Mouse (Mus musculus): ENCODE measurements around the gene Fam53a. TPM values are rescaled to one million over a fixed set of nuclear protein-coding genes. Genes with fewer than 3 reads are reported as not detected.

The Fam53a gene
- polyA plus RNA-seq, 1 experiment from 2014 or later = 59.5 TPM

GRCm38 (mm10) chr5:33627968-33628367 lies 1.5 kb downstream of the Fam53a start:
- Histone ChIP-seq H3K4me3 (ENCODE audit: low read depth, low read length) (peak overlapping the region; percentile 89), H3K36me3 (ENCODE audit: control insufficient read depth, insufficient read depth, low read length) (no peaks in the 10 kb centered on the region), H3K27me3 (ENCODE audit: control insufficient read depth, insufficient read depth, low read length) (no peaks in the 10 kb centered on the region), H3K9me3 (replicated peaks; ENCODE audit: control insufficient read depth, low read length) (no peaks in the 10 kb centered on the region), H3K9ac (ENCODE audit: low read depth, low read length) (0 out of 2 replicates have a peak overlapping the region, but pooled peaks have one; percentile 58), H3K4me1 (ENCODE audit: control insufficient read depth, insufficient read depth, low read length) (peaks cover 14% of the 10 kb centered on the region), H3K27ac (ENCODE audit: low read depth, low read length) (no peak overlapping the region), H3K4me2 (peak overlapping the region; percentile 63)
- no peak for ATAC-seq (replicated peaks; ENCODE audit: insufficient number of reproducible peaks, low FRiP score, low TSS enrichment)
- WGBS (ENCODE audit: insufficient replicate concordance) = 52% methylated on average over 4 of the region's 4 CpGs

- ATAC-seq (replicated peaks; ENCODE audit: insufficient number of reproducible peaks, low FRiP score, low TSS enrichment) = no peak
- Histone ChIP-seq H3K4me2 (no peak overlapping the region), H3K27me3 (ENCODE audit: control insufficient read depth, insufficient read depth, low read length) (no peaks in the 10 kb centered on the region), H3K9ac (ENCODE audit: low read depth, low read length) (no peak overlapping the region), H3K27ac (ENCODE audit: low read depth, low read length) (no peak overlapping the region), H3K4me1 (ENCODE audit: control insufficient read depth, insufficient read depth, low read length) (peaks cover 8% of the 10 kb centered on the region), H3K9me3 (replicated peaks; ENCODE audit: control insufficient read depth, low read length) (no peaks in the 10 kb centered on the region), H3K36me3 (ENCODE audit: control insufficient read depth, insufficient read depth, low read length) (no peaks in the 10 kb centered on the region; the same call in 1 of the 2 replicates), H3K4me3 (ENCODE audit: low read depth, low read length) (no peak overlapping the region)
- 60% methylated on average over 3 of the region's 3 CpGs for WGBS (ENCODE audit: insufficient replicate concordance)
Measured at GRCm38 (mm10) chr5:33623766-33624165, 5.7 kb downstream of the Fam53a start.

- Histone ChIP-seq H3K9ac (ENCODE audit: low read depth, low read length) (no peak overlapping the region), H3K4me3 (ENCODE audit: low read depth, low read length) (no peak overlapping the region), H3K36me3 (ENCODE audit: control insufficient read depth, insufficient read depth, low read length) (no peaks in the 10 kb centered on the region; the same call in 1 of the 2 replicates), H3K27ac (ENCODE audit: low read depth, low read length) (no peak overlapping the region), H3K4me1 (ENCODE audit: control insufficient read depth, insufficient read depth, low read length) (peaks cover under 1% of the 10 kb centered on the region; the same call in 1 of the 2 replicates), H3K27me3 (ENCODE audit: control insufficient read depth, insufficient read depth, low read length) (no peaks in the 10 kb centered on the region), H3K4me2 (no peak overlapping the region), H3K9me3 (replicated peaks; ENCODE audit: control insufficient read depth, low read length) (no peaks in the 10 kb centered on the region)
- no peak for ATAC-seq (replicated peaks; ENCODE audit: insufficient number of reproducible peaks, low FRiP score, low TSS enrichment)
- WGBS (ENCODE audit: insufficient replicate concordance) = 82% methylated on average over 2 of the region's 2 CpGs
Measured at GRCm38 (mm10) chr5:33622671-33623070, 6.8 kb downstream of the Fam53a start.

- Histone ChIP-seq H3K9ac (ENCODE audit: low read depth, low read length) (no peak overlapping the region), H3K4me1 (ENCODE audit: control insufficient read depth, insufficient read depth, low read length) (peaks cover 4% of the 10 kb centered on the region; the same call in 1 of the 2 replicates), H3K4me3 (ENCODE audit: low read depth, low read length) (no peak overlapping the region), H3K4me2 (no peak overlapping the region), H3K27ac (ENCODE audit: low read depth, low read length) (no peak overlapping the region), H3K27me3 (ENCODE audit: control insufficient read depth, insufficient read depth, low read length) (no peaks in the 10 kb centered on the region), H3K36me3 (ENCODE audit: control insufficient read depth, insufficient read depth, low read length) (peaks cover 14% of the 10 kb centered on the region), H3K9me3 (replicated peaks; ENCODE audit: control insufficient read depth, low read length) (no peaks in the 10 kb centered on the region)
- no peak for ATAC-seq (replicated peaks; ENCODE audit: insufficient number of reproducible peaks, low FRiP score, low TSS enrichment)
- 83% methylated on average over 6 of the region's 6 CpGs for WGBS (ENCODE audit: insufficient replicate concordance)
Measured at GRCm38 (mm10) chr5:33614391-33614790, 15.0 kb downstream of the Fam53a start.

GRCm38 (mm10) chr5:33611795-33612194 lies 17.6 kb downstream of the Fam53a start:
- Histone ChIP-seq H3K4me2 (no peak overlapping the region), H3K4me3 (ENCODE audit: low read depth, low read length) (no peak overlapping the region), H3K9ac (ENCODE audit: low read depth, low read length) (no peak overlapping the region), H3K36me3 (ENCODE audit: control insufficient read depth, insufficient read depth, low read length) (peaks cover 25% of the 10 kb centered on the region), H3K4me1 (ENCODE audit: control insufficient read depth, insufficient read depth, low read length) (peaks cover 1% of the 10 kb centered on the region; the same call in 1 of the 2 replicates), H3K9me3 (replicated peaks; ENCODE audit: control insufficient read depth, low read length) (no peaks in the 10 kb centered on the region), H3K27ac (ENCODE audit: low read depth, low read length) (no peak overlapping the region), H3K27me3 (ENCODE audit: control insufficient read depth, insufficient read depth, low read length) (no peaks in the 10 kb centered on the region)
- ATAC-seq (replicated peaks; ENCODE audit: insufficient number of reproducible peaks, low FRiP score, low TSS enrichment) = no peak
- 86% methylated on average over 1 of the region's 1 CpGs for WGBS (ENCODE audit: insufficient replicate concordance)

- no peak overlapping the region for H3K4me2 ChIP-seq
- no peak for ATAC-seq (replicated peaks; ENCODE audit: insufficient number of reproducible peaks, low FRiP score, low TSS enrichment)
- peaks cover 28% of the 10 kb centered on the region for H3K36me3 ChIP-seq (ENCODE audit: control insufficient read depth, insufficient read depth, low read length)
- 86% methylated on average over 1 of the region's 1 CpGs for WGBS (ENCODE audit: insufficient replicate concordance)
- H3K4me1 ChIP-seq (ENCODE audit: control insufficient read depth, insufficient read depth, low read length) = no peaks in the 10 kb centered on the region
- H3K27ac ChIP-seq (ENCODE audit: low read depth, low read length) = no peak overlapping the region
- no peak overlapping the region for H3K4me3 ChIP-seq (ENCODE audit: low read depth, low read length)
- no peak overlapping the region for H3K9ac ChIP-seq (ENCODE audit: low read depth, low read length)
- no peaks in the 10 kb centered on the region for H3K9me3 ChIP-seq (replicated peaks; ENCODE audit: control insufficient read depth, low read length)
- H3K27me3 ChIP-seq (ENCODE audit: control insufficient read depth, insufficient read depth, low read length) = no peaks in the 10 kb centered on the region
Measured at GRCm38 (mm10) chr5:33609226-33609625, 20.2 kb downstream of the Fam53a start.

GRCm38 (mm10) chr5:33607434-33607833 lies 22.0 kb downstream of the Fam53a start:
- WGBS (ENCODE audit: insufficient replicate concordance) = 93% methylated on average over 15 of the region's 15 CpGs
- no peak overlapping the region for H3K4me2 ChIP-seq
- peaks cover 25% of the 10 kb centered on the region for H3K36me3 ChIP-seq (ENCODE audit: control insufficient read depth, insufficient read depth, low read length)
- H3K9ac ChIP-seq (ENCODE audit: low read depth, low read length) = no peak overlapping the region
- no peak for ATAC-seq (replicated peaks; ENCODE audit: insufficient number of reproducible peaks, low FRiP score, low TSS enrichment)
- H3K9me3 ChIP-seq (replicated peaks; ENCODE audit: control insufficient read depth, low read length) = no peaks in the 10 kb centered on the region
- H3K4me1 ChIP-seq (ENCODE audit: control insufficient read depth, insufficient read depth, low read length) = no peaks in the 10 kb centered on the region
- H3K27ac ChIP-seq (ENCODE audit: low read depth, low read length) = no peak overlapping the region
- no peaks in the 10 kb centered on the region for H3K27me3 ChIP-seq (ENCODE audit: control insufficient read depth, insufficient read depth, low read length)
- no peak overlapping the region for H3K4me3 ChIP-seq (ENCODE audit: low read depth, low read length)

GRCm38 (mm10) chr5:33606631-33607030 lies 22.8 kb downstream of the Fam53a start:
- no peaks in the 10 kb centered on the region for H3K4me1 ChIP-seq (ENCODE audit: control insufficient read depth, insufficient read depth, low read length)
- peaks cover 25% of the 10 kb centered on the region for H3K36me3 ChIP-seq (ENCODE audit: control insufficient read depth, insufficient read depth, low read length)
- H3K27me3 ChIP-seq (ENCODE audit: control insufficient read depth, insufficient read depth, low read length) = no peaks in the 10 kb centered on the region
- H3K27ac ChIP-seq (ENCODE audit: low read depth, low read length) = 0 out of 2 replicates have a peak overlapping the region, but pooled peaks have one; percentile 22
- whole genome bisulfite sequencing (ENCODE audit: insufficient replicate concordance) = 78% methylated on average over 7 of the region's 7 CpGs
- H3K4me2 ChIP-seq = no peak overlapping the region
- no peak overlapping the region for H3K4me3 ChIP-seq (ENCODE audit: low read depth, low read length)
- no peaks in the 10 kb centered on the region for H3K9me3 ChIP-seq (replicated peaks; ENCODE audit: control insufficient read depth, low read length)
- no peak overlapping the region for H3K9ac ChIP-seq (ENCODE audit: low read depth, low read length)
- ATAC-seq (replicated peaks; ENCODE audit: insufficient number of reproducible peaks, low FRiP score, low TSS enrichment) = no peak

- 85% methylated on average over 5 of the region's 5 CpGs for WGBS (ENCODE audit: insufficient replicate concordance)
- H3K36me3 ChIP-seq (ENCODE audit: control insufficient read depth, insufficient read depth, low read length) = peaks cover 25% of the 10 kb centered on the region
- no peaks in the 10 kb centered on the region for H3K4me1 ChIP-seq (ENCODE audit: control insufficient read depth, insufficient read depth, low read length)
- H3K9ac ChIP-seq (ENCODE audit: low read depth, low read length) = no peak overlapping the region
- H3K4me2 ChIP-seq = no peak overlapping the region
- no peaks in the 10 kb centered on the region for H3K27me3 ChIP-seq (ENCODE audit: control insufficient read depth, insufficient read depth, low read length)
- no peak overlapping the region for H3K4me3 ChIP-seq (ENCODE audit: low read depth, low read length)
- H3K27ac ChIP-seq (ENCODE audit: low read depth, low read length) = no peak overlapping the region
- no peak for ATAC-seq (replicated peaks; ENCODE audit: insufficient number of reproducible peaks, low FRiP score, low TSS enrichment)
- no peaks in the 10 kb centered on the region for H3K9me3 ChIP-seq (replicated peaks; ENCODE audit: control insufficient read depth, low read length)
Measured at GRCm38 (mm10) chr5:33605314-33605713, 24.1 kb downstream of the Fam53a start.
